Mouse (Mus musculus) stomach, embryonic 15.5 days (tissue): ENCODE data around the gene Gm10563. TPM values are rescaled to one million over a fixed set of nuclear protein-coding genes. Genes with fewer than 3 reads are reported as not detected.
A peak's percentile ranks its signal among the peaks of the same experiment; 100 is the strongest.
"Not testable (repeated sequence)": the region's sequence is repeated elsewhere in the genome, so short reads cannot be mapped to it uniquely, and the experiment has no call there.

Source experiments
- ATAC-seq: fragments of 200-750 bp; cut with Nextera tagmentation; 2 replicates; pipeline ENCODE4 v1.8.0; 2017; ENCODE audit warnings: low read depth, moderate number of reproducible peaks, moderate TSS enrichment; ENCODE audit not compliant: insufficient read depth, low FRiP score
- H3K27ac ChIP-seq: fragments of 300-500 bp; sonication (generic); 2 replicates; pipeline ENCODE4 v1.5.1; 2015; ENCODE audit warnings: mild to moderate bottlenecking, inconsistent platforms
- H3K27me3 ChIP-seq: fragments of 300-500 bp; sonication (generic); replicated peaks from 2 replicates; pipeline ENCODE4 v1.6.1; 2015; ENCODE audit warnings: inconsistent platforms
- H3K36me3 ChIP-seq: fragments of 300-500 bp; sonication (generic); 2 replicates; pipeline ENCODE4 v1.6.1; 2015; ENCODE audit warnings: inconsistent platforms
- H3K4me1 ChIP-seq: fragments of 300-500 bp; sonication (generic); 2 replicates; pipeline ENCODE4 v1.6.1; 2015; ENCODE audit warnings: inconsistent platforms
- H3K4me2 ChIP-seq: fragments of 300-500 bp; sonication (generic); 2 replicates; pipeline ENCODE4 v1.6.1; 2015; ENCODE audit warnings: mild to moderate bottlenecking, inconsistent platforms
- H3K4me3 ChIP-seq: fragments of 300-500 bp; sonication (generic); replicated peaks from 2 replicates; pipeline ENCODE4 v1.5.1; 2015; ENCODE audit warnings: inconsistent platforms
- H3K9ac ChIP-seq: fragments of 300-500 bp; sonication (generic); 2 replicates; pipeline ENCODE4 v1.6.1; 2015; ENCODE audit warnings: inconsistent platforms
- H3K9me3 ChIP-seq: fragments of 300-500 bp; sonication (generic); 2 replicates; pipeline ENCODE4 v1.6.1; 2016; ENCODE audit warnings: inconsistent platforms
- WGBS: fragments of 180-500 bp; shearing (Covaris S2); methylation state at CpG from one replicate; pipeline ENCODE4 v1.1.7; 2015; 5-methylcytosine and 5-hydroxymethylcytosine counted together
- polyA plus RNA-seq: library from polyadenylated mRNA; unstranded; fragments of >200 nt; fragmentation: Nextera tagmentation; extraction: Ambion mirVana; gene quantifications from 2 replicates; pipeline ENCODE4 v1.2.1, GENCODE M21; 2015

Gene Gm10563
- not detected in 2 replicates for polyA plus RNA-seq

DNA sequence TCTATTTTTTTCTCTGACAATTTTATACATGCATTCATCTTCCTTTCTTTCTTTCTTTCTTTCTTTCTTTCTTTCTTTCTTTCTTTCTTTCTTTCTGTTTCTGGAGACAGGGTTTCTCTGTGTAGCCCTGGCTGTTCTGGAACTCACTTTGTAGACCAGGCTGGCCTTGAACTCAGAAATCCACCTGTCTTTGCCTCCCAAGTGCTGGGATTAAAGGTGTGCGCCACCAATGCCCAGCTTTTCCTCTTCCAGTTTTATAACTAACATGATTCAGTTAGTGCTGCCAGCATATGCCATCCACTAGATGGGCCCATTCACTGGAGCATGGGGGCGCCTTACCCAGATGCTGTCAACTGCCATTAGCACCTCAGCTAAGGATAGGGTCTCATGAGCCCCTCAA lies at the start of gene Gm10563:
Gene Gm10563 (minus strand): TSS at position 101 of the 400 bp plus-strand sequence.
- H3K9ac ChIP-seq, H3K9me3 ChIP-seq, H3K27ac ChIP-seq, H3K4me2 ChIP-seq, H3K27me3 ChIP-seq, H3K4me1 ChIP-seq, H3K4me3 ChIP-seq, ATAC-seq: not testable (repeated sequence)
- H3K36me3 ChIP-seq: peaks cover 69% of the 10 kb centered on the region
- WGBS: 89% methylated on average over 2 of the region's 2 CpGs

DNA sequence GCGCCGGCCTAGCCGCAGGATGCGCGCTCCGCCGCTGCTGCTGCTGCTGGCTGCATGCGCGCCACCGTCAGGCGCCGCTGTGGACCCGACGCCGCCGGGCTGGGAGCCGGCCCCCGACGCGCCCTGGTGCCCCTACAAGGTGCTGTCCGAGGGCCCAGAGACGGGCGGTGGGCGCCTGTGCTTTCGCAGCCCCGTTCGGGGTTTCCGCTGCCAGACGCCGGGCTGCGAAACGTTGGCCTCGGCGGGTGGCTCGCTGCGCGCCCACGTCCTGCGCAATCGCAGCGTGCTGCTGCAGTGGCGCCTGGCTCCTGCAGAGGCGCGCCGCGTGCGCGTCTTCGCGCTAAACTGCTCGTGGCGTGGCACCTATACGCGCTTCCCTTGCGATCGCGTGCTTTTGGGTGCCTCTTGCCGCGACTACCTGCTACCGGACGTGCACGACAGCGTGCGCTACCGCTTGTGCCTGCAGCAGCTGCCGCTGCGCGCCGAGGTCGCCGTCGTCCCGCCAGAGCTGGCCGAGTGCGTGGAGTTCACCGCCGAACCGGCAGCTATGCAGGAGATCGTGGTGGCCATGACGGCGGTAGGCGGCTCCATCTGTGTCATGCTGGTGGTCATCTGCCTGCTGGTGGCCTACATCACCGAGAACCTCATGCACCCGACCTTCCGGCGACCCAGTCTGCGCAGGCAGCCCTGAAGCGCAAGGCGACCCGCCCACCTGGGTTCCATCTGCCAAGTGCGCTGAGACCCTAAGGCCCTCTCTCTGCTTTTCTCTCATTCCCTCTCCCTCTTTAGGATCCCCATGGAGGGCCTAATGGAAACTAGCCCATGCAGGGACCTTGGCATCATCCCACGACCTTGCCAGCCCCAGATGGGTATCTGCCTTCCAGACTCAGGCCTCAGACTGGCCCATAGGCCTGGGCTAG lies 49.5 kb upstream of the Gm10563 start:
- Histone ChIP-seq H3K9me3 (no peaks in the 10 kb centered on the region), H3K36me3 (no peaks in the 10 kb centered on the region), H3K4me2 (peak overlapping the region; percentile 97), H3K27me3 (0 out of 2 replicates have a peak, but pooled peaks cover 8% of the 10 kb centered on the region), H3K4me3 (peak overlapping the region; percentile 69), H3K9ac (peak overlapping the region; percentile 71), H3K4me1 (peaks cover 16% of the 10 kb centered on the region), H3K27ac (peak overlapping the region; percentile 51; the same call in 1 of the 2 replicates)
- 1% methylated on average over 77 of the region's 92 CpGs for whole genome bisulfite sequencing
- ATAC-seq: peak; percentile 51; the same call in 1 of the 2 replicates

- Histone ChIP-seq H3K9ac (peak within 1 kb of the TSS; percentile 71), H3K27me3 (0 out of 2 replicates have a peak, but pooled peaks cover 8% of the 10 kb centered on the region), H3K4me1 (peaks cover 16% of the 10 kb centered on the region), H3K4me2 (peak within 1 kb of the TSS; percentile 97), H3K36me3 (no peaks in the 10 kb centered on the region), H3K9me3 (no peaks in the 10 kb centered on the region), H3K4me3 (peak within 1 kb of the TSS; percentile 69), H3K27ac (peak within 1 kb of the TSS; percentile 51; the same call in 1 of the 2 replicates)
- 1% methylated on average over 21 of the region's 47 CpGs for WGBS
- peak; percentile 67; the same call in 1 of the 2 replicates for ATAC-seq
Measured at GRCm38 (mm10) chr4:155694111-155694481, 48.9 kb upstream of the Gm10563 start, which contains the start of gene Fndc10. Gene Fndc10 (plus strand): TSS chr4:155694342.

DNA sequence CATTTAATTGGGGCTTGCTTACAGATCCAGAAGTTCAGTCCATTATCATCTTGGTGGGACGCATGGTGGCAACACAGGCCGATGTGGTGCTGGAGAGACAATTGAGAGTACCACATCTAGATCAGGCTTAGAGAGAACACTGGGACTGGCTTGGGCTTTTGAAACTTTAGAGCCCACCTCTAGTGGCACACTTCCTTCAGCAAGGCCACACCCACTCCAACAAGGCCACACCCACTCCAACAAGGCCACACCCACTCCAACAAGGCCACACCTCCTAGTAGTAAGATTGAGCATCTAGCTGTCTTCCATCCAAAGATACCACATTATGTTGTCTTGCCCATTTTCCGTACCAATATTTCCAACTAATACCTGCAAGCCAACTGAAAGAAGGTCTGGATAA lies 47.2 kb upstream of the Gm10563 start:
- peaks cover 16% of the 10 kb centered on the region for H3K4me1 ChIP-seq
- H3K27me3 ChIP-seq: 0 out of 2 replicates have a peak, but pooled peaks cover 8% of the 10 kb centered on the region
- H3K4me3 ChIP-seq: no peak overlapping the region
- no peak overlapping the region for H3K9ac ChIP-seq
- 94% methylated on average over 3 of the region's 3 CpGs for WGBS
- no peak overlapping the region for H3K27ac ChIP-seq
- no peaks in the 10 kb centered on the region for H3K36me3 ChIP-seq
- H3K4me2 ChIP-seq: no peak overlapping the region
- no peaks in the 10 kb centered on the region for H3K9me3 ChIP-seq
- no peak for ATAC-seq

- no peaks in the 10 kb centered on the region for H3K9me3 ChIP-seq
- WGBS: 80% methylated on average over 12 of the region's 12 CpGs
- H3K9ac ChIP-seq: no peak overlapping the region
- no peak overlapping the region for H3K4me2 ChIP-seq
- H3K36me3 ChIP-seq: no peaks in the 10 kb centered on the region
- no peak overlapping the region for H3K4me3 ChIP-seq
- no peak overlapping the region for H3K27ac ChIP-seq
- H3K27me3 ChIP-seq: 0 out of 2 replicates have a peak, but pooled peaks cover 8% of the 10 kb centered on the region
- no peak for ATAC-seq
- H3K4me1 ChIP-seq: peaks cover 12% of the 10 kb centered on the region
Measured at GRCm38 (mm10) chr4:155690571-155691375, 45.6 kb upstream of the Gm10563 start.

- WGBS: 68% methylated on average over 4 of the region's 4 CpGs
- not testable (repeated sequence) for H3K27me3 ChIP-seq, H3K4me2 ChIP-seq, H3K36me3 ChIP-seq, H3K9me3 ChIP-seq, ATAC-seq, H3K4me1 ChIP-seq, H3K9ac ChIP-seq, H3K4me3 ChIP-seq
- peak overlapping the region; percentile 33; the same call in 1 of the 2 replicates for H3K27ac ChIP-seq
Measured at GRCm38 (mm10) chr4:155687764-155688163, 42.6 kb upstream of the Gm10563 start.

- not testable (repeated sequence) for H3K36me3 ChIP-seq, H3K27ac ChIP-seq, ATAC-seq, H3K4me3 ChIP-seq, H3K9me3 ChIP-seq, H3K4me2 ChIP-seq, H3K4me1 ChIP-seq, H3K27me3 ChIP-seq, H3K9ac ChIP-seq
- 89% methylated on average over 16 of the region's 19 CpGs for WGBS
Measured at GRCm38 (mm10) chr4:155683670-155684277, 38.6 kb upstream of the Gm10563 start.

DNA sequence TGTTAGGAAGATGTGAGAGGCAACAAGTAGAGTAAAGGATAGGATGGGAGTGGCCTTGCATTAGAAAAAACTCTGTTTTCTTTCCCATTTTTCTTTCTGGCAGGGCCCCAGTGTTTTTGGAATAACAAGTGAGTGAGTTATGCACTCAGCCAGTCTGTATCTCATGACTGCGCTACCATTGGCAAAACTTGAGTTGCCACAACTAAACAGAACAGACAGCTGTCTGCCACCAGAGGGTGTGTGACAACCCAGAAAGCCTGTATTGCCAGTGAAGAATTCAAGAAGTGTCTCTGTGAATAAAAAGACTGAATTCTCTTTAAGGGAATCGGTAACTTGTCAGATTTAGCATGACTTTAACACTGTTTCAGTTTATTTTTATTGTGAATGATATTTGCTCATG lies 30.8 kb upstream of the Gm10563 start:
- WGBS: 82% methylated on average over 2 of the region's 2 CpGs
- no peaks in the 10 kb centered on the region for H3K4me1 ChIP-seq

DNA sequence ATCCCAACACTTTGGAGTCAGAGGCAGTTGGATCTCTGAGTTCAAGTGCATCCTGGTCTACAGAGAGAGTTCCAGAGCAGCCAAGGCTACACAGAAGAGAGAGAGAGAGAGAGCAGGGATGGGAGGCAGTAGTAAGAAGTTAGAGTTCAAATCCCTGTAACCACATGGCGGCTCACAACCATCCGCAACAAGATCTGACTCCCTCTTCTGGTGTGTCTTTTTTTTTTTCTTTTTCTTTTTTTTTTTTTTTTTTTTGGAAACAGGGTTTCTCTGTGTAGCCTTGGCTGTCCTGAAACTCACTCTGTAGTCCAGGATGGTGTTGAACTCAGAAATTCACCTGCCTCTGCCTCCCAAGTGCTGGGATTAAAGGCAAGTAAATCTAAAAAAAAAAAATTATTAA lies 26.9 kb upstream of the Gm10563 start:
- 49% methylated on average over 2 of the region's 2 CpGs for WGBS
- H3K4me1 ChIP-seq: peaks cover 5% of the 10 kb centered on the region
- H3K27ac ChIP-seq: no peak overlapping the region
- ATAC-seq: no peak
- no peak overlapping the region for H3K4me2 ChIP-seq
- no peak overlapping the region for H3K4me3 ChIP-seq
- H3K36me3 ChIP-seq: no peaks in the 10 kb centered on the region
- no peak overlapping the region for H3K9ac ChIP-seq
- H3K27me3 ChIP-seq: no peaks in the 10 kb centered on the region
- H3K9me3 ChIP-seq: no peaks in the 10 kb centered on the region

More for the DNA sequence above, 30.8 kb upstream of the Gm10563 start:
- no peak for ATAC-seq
- Histone ChIP-seq H3K27ac (no peak overlapping the region), H3K9me3 (no peaks in the 10 kb centered on the region), H3K4me3 (no peak overlapping the region), H3K9ac (no peak overlapping the region), H3K27me3 (no peaks in the 10 kb centered on the region), H3K36me3 (no peaks in the 10 kb centered on the region), H3K4me2 (no peak overlapping the region)

DNA sequence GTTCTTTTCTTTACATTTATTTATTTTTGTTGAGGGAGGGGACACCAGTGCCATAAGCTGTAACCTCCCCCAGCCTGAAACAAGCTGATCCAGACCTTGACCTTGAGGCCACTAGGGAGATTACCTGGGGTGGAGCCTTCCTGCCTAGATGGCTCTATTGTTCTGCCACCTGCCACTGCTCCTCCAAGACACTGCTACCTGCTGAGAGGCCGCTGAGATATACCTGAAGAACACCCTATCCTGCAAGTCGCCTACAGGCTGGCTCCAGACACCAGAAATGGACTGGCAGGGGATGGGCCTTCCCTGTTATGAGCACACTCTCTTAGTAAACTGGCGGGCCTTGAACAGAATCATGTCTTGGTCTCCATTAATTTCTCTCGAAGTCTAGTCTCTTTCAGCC lies 25.0 kb upstream of the Gm10563 start:
- H3K36me3 ChIP-seq, H3K9ac ChIP-seq, H3K27me3 ChIP-seq, H3K27ac ChIP-seq, H3K4me3 ChIP-seq, H3K9me3 ChIP-seq, H3K4me1 ChIP-seq, ATAC-seq: not testable (repeated sequence)
- H3K4me2 ChIP-seq: peak overlapping the region; percentile 47; the same call in 1 of the 2 replicates
- WGBS: 58% methylated on average over 4 of the region's 4 CpGs

DNA sequence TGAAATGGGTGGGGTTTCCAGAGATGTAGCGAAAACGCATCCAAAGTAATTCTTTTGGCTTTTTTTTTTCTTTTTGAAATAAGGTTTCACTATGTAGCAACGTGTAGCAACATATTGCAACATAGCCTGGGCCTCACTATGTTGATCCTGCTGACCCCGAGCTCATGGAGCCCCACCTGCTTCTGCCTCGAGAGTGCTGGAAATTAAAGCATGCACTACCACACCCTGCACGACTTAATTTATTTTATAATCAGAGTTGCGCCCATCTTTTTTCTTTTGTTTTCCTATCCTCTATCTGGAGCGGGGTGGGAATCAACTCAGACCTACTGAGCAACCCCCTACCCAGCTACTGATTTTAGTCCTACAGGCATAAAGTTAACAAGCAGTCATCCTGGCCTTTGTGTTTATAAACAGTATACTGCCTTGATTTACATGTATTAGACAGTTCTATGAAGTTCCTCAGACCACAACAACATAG lies 24.4 kb upstream of the Gm10563 start:
- Histone ChIP-seq H3K27ac (no peak overlapping the region), H3K27me3 (no peaks in the 10 kb centered on the region), H3K9ac (no peak overlapping the region), H3K9me3 (no peaks in the 10 kb centered on the region), H3K4me1 (peaks cover 5% of the 10 kb centered on the region), H3K4me3 (peak overlapping the region; percentile 76), H3K4me2 (peak overlapping the region; percentile 47), H3K36me3 (no peaks in the 10 kb centered on the region)
- 1% methylated on average over 8 of the region's 8 CpGs for WGBS
- peak; percentile 10; the same call in 1 of the 2 replicates for ATAC-seq
